Mouse (Mus musculus) G1E (cell line): ENCODE results near the gene Ttll8.

Experiments used
- CTCF ChIP-seq: IDR thresholded peaks from 2 replicates; pipeline ENCODE4 v1.5.1; 2012; ENCODE audit warnings: low read depth, low read length, inconsistent platforms, mixed read lengths
- GATA1 ChIP-seq: IDR thresholded peaks from 2 replicates; pipeline ENCODE4 v1.6.1; 2012; ENCODE audit warnings: borderline replicate concordance, low read length, inconsistent platforms, mixed read lengths
- POLR2AphosphoS5 ChIP-seq: IDR thresholded peaks from 2 replicates; pipeline ENCODE4 v1.6.1; 2012; ENCODE audit warnings: low read depth, low read length, inconsistent platforms; ENCODE audit not compliant: insufficient replicate concordance
- TAL1 ChIP-seq: conservative IDR thresholded peaks from 2 replicates; pipeline ENCODE4 v1.6.1; 2012; ENCODE audit warnings: low read depth, low read length, inconsistent platforms, mixed read lengths

DNA sequence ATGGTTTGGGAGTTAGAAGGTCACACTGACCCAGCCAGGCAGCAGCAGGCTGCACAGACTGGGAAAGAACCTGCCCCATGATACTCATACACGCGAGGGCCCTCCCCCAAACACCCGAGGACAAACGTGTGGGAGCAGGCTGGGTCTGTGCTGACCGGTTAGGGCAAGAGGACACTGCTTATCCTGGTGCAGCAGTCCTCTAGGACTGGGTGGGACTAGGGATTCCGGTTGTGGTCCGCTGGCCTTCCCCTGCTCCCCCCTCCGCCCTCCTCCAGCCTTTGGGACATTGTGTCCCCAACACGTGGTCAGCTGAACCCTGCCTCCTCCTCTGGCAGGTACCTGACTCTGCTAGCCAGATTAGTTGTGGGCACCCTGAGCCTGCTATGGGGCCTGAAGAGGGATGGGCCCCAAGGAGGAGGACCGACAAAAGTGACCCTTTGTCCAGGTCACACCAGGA, 78.6 kb downstream of the Ttll8 start:
- TF ChIP-seq GATA1 (no peak), CTCF (no peak), TAL1 (no peak), POLR2AphosphoS5 (no peak)
